Mouse (Mus musculus) right cerebral cortex, adult 18-20 months (tissue): ENCODE measurements around the gene Rab5c.

ENCODE experiments used
- DNase-seq: peaks from one replicate; pipeline ENCODE4 v3.0.0; 2022; ENCODE audit warnings: mixed read lengths

Gene Rab5c

DNA sequence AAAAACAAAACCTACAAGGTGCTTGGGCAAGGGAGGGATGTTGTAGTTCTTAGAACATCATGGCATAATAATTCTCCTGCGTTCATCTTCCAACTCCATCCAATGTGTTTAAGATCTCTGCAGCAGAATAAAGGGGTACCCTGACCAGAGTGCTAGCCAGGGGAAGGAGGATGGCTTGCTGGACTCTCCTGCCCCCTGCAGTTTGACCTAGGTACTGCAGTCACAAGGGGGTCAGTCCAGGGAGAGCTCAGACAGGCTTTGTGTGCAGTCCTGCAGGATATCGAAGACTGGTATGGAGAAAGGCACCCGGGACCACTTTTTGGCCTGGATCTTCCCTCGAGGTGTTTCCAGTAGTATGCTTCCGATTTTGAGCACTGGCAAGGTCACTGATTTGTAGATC is 43.1 kb downstream of the Rab5c start:
- DNase-seq: peak; percentile 64

DNA sequence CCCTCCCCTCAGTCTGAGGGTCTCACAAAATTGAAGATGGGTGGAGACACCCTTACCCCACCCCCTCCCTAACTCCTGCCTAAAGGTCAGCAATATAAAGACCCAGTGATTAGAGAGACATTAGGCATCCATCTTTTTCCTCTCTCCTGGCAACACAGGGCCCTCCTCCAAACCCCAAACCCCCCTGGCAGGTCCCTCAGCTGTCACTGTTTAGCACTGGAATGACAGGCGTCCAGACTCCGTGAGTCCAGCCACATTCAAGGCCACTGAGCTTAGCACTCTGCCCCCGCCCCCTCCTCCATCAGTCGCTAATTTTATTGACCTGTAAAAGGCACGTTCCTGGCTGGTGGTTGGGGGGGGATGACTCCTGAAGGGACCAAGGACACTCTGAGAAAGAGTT is 44.9 kb downstream of the Rab5c start:
- no peak for DNase-seq

DNA sequence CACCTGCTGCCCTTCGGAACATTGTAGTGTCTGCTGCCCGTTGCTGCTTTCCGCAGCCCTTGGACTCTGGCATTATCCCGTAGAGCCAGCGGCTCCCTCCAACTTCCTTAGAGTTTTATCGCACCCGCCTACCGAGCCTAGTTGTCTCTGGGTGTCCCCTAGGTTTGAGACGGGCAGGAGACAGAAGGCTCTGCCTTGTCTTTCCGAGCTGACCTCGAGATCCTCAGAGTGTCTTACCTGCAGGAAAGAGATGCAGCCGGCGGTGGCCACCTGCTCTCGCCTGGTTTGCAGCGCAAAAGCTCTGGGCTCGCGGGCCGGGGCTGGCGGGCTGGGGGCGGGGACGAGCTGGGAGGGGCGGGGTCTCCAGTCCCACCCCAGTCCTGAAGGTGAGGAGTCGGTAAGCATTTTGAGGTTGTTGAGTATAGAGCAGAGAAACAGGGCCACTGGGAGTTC is 45.8 kb downstream of the Rab5c start, which contains the start of gene Zfp385c:
Gene Zfp385c (minus strand): TSS at position 292 of the 453 bp plus-strand sequence.
- no peak for DNase-seq

DNA sequence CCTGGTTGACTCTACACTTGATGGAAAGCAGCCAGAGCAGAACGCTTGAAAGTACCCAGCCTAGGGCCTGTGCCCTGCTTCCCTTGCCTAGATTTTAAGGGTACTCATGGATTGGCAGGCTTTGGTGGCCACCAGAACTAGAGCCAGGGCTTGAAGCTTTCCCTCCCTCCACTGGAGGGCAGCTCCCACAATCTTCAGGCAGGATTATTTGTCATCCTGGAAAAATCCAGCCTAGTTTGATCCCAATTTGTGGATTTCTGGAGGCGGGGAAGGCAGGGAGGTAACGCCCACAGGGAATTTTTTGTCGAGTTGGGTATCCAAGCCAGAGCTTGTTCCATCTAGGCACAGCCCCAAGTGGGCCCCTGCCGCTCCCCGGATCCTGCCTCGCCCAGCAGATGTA is 47.6 kb downstream of the Rab5c start:
- no peak for DNase-seq

DNA sequence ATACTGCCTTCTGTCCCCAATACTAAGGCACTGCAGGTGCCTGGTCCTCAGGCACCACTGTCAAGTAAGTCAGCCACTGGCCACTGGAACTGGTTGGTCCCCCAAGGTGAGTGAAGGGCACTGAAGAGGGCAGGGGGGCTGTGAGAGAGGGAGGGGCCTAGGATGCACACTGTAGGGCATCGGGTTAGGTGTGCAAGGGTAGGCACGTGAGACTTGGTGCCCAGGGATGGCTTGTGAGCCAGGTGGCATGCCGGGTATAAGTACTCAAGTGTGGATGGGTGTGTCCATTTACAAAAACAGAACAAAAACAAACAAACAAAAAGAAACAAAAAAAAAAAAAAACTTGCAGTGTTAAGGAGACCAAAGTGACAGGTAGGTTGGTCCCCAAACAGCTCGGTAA is 49.6 kb downstream of the Rab5c start:
- no peak for DNase-seq

DNA sequence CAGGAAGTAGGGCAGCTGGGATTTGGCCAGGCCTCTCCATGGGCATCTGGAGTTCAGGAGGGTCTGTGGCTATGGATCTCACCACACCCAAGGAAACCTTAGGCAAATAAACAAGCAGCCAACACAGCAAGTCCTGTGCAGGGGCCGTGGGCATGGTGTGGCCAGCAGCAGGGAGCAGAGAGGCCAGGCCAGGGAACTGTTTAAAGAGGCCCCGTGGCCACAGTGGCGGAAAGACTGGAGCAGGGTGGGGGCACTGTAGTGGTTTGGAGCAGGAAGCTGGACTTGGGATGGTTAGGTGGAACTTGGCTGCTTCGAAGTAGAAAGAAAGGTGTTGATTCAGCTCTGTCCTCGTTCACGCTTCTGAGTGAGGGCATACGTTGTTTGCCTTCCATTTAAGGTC is 50.8 kb downstream of the Rab5c start:
- no peak for DNase-seq

DNA sequence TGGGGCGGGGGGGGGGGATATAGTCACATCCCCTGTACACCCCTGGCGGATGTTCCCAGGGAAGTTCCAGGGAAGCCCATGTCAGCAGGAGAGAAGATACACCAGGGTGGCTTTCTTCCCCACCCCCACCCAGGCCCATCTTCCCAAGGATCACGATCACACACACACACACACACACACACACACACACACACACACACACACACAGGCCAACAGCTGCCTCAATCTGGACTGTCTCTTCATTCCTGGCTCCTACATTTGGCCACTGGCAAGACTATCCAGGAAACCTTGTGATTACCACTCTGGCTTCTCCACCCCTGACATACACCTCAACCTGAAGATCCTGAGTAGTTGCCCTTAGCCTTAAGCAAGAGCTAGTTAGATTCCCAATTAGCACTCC is 52.6 kb downstream of the Rab5c start:
- DNase-seq: no peak

DNA sequence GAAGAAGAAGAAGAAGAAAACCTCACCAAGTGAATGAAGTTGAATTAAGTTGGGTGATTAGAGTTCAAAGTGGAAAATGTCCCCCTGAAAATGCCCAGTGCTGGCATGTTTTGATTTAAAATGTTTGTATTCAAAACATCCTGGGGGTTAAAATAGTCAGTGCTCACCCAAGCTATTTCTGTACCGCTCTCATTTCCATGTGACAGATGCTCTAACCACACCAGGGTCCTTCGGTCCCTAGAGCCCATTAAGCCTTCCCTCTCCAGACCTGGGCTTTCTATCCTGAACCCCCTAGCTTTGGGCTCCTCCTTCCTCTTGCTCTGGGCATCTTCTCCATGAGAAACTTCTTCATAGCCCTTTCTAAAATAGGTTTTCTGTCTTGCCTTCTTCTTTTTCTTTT is 53.9 kb downstream of the Rab5c start:
- DNase-seq: no peak

DNA sequence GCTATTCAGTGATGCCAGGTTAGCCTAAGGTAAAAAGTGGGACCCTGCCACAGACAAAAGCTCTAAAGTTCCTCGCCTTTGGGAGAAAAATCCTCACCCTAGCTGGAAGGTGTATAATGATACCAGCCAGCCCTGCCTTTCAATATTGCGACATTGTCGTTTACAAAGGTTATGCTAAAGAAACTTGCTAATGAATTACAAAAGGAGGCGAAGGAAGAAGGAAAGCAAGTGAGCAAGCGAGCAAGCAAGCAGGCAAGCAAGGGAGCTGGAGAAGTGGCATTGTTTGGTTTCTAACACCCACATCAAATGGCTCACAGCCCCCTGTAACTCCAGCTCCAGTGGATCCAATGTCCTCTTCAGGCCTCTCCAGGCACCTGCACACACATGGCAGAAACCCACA is 55.5 kb downstream of the Rab5c start:
- no peak for DNase-seq

DNA sequence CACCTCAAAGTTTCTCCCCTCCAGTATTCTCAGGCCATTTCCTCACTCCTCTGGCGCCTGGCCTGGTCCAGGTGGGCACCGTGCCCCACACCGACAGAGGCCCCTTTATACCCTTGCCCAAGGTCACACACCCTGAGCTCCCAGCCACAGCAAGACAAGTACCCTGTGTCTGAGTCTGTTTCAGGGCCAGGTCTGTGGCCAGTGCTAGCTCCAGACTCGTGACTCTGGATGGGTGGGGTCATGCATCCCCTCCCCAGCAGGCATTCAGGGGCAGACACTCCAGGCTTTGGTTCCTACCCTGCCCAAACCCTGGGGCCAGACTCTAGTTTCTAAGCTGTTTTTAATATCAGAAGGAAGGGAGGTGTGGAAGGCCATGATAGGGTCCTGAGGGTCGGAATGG is 56.2 kb downstream of the Rab5c start:
- DNase-seq: no peak

DNA sequence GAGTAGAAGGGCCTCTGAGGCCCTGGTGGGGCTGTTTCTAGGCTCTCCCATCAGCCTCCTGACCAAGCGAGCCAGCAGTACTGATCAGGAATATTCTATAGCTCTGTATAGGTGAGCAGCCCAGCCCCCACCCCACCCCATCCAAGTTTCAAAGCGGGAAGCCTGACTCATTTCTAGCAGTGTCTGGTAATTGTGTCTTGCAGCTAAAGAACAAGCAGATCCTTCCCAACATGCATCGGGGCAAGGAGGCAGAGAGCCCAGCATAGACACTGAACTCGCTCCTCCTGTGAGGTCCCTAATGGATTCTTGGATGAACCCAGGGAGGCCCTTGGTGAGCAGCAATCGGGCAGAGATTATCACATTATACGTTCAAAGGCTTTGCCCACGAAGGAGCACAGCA is 60.2 kb downstream of the Rab5c start:
- DNase-seq: peak; percentile 61

DNA sequence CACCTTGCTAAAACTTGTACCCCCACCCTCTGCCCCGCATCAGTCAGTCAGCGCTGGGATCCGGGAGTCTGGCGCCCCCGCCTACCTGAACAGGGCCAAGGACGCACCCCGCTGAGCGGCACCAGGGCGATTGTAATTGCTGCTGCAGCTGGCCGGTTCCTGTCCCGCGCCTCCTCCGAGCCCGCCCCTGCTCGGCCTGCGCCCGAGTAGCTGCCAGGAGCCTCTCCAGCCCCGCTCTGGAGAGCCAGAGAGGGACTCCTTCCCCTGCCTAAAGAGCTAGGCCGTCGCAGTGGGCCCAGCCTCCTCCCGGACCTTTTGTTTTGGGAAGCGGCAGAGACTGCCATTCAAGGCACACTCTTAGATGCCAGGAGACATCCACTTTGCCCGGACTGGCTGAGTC is 64.8 kb downstream of the Rab5c start:
- DNase-seq: peak; percentile 13

DNA sequence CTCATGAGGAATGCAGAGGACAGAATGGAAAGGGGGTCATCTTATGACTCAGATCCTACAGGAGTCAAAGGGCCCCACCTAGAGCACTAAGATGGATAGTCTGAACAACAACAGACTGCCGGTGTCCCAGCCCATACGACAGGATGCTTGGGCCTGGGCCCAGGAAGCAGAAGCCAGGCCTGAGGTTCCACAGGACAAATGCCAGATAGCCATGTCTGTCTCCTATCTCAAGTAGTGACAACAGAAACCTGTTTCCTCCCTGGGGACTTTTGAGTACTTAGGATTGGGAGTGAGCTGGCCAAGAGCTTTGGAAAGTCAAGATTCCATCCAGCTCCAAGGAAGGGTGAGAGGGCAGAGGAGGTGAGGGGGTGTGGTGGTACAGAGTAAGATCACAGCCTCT is 66.1 kb downstream of the Rab5c start:
- DNase-seq: no peak

DNA sequence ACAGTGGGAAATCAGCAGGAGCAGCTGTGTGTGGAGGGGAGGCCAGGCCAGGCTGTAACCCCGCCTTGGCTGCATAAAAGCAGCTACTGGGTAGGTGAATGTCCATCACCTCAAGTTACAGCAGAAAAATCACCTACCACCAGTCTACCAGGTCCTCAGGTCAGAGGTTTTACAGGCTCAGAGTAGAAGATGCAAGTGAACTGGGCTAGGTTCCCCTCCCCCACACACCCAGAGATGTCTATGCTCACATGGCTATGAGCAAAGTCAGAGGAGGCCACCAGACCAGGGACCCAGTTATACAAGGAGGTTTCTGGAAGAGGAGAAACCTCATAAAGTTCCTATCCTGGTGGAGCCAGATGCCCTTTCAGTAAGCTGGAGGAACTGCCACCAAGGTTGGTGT is 67.0 kb downstream of the Rab5c start:
- DNase-seq: no peak
